Mouse (Mus musculus) thymus, adult 2 months (tissue): ENCODE measurements at regions not wholly inside any gene's neighbourhood (a gene's known extent, or its start where the extent isn't known, plus 50 kb on each side); places are given as distances from the start of the nearest gene placed in this dataset.

ENCODE experiments used
- CTCF ChIP-seq: fragments of 200-500 bp; IDR thresholded peaks from 2 replicates; pipeline ENCODE4 v1.5.1; 2012; ENCODE audit warnings: mild to moderate bottlenecking, control low read depth, low read length, moderate library complexity, borderline replicate concordance; ENCODE audit not compliant: control insufficient read depth, poor library complexity, insufficient read depth; ENCODE audit errors: extremely low read depth
- POLR2A ChIP-seq: fragments of 200-500 bp; IDR thresholded peaks from 2 replicates; pipeline ENCODE4 v1.6.1; 2012; ENCODE audit warnings: mild to moderate bottlenecking, low read length, control low read depth, moderate library complexity; ENCODE audit not compliant: control insufficient read depth, poor library complexity, insufficient read depth; ENCODE audit errors: extremely low read depth

DNA sequence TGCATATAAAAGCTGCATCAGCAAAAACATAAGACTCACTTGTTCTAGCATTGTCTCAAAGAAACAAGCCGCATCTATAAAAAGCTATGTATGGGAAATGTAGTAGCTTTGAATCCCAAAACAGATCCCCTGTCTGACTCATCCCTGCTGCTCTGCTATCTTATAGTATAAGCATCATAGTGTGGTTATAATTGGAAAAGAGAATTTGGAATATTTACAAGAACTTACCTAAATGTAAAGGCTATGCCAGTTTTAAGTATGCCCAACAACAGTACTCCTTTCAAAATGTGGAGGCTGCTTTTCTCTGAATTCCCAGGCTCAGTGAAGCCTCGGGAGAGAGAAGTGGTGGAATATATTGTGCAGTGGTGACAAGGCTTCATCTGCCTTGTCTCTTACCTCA, 301.5 kb upstream of the Btbd3 start:
- TF ChIP-seq CTCF (no peak), POLR2A (no peak)
